Mouse (Mus musculus) embryonic fibroblast, embryonic 13.5 days (primary cell): ENCODE data around the gene Hsdl1.

Experiments used
- CTCF ChIP-seq: IDR thresholded peaks from 2 replicates; pipeline ENCODE4 v1.5.1; 2011; ENCODE audit warnings: mild to moderate bottlenecking, control low read depth, low read length, moderate library complexity, borderline replicate concordance; ENCODE audit not compliant: insufficient read depth
- POLR2A ChIP-seq: IDR thresholded peaks from 2 replicates; pipeline ENCODE4 v1.6.1; 2011; ENCODE audit warnings: low read depth, mild to moderate bottlenecking, control low read depth, low read length, moderate library complexity

DNA sequence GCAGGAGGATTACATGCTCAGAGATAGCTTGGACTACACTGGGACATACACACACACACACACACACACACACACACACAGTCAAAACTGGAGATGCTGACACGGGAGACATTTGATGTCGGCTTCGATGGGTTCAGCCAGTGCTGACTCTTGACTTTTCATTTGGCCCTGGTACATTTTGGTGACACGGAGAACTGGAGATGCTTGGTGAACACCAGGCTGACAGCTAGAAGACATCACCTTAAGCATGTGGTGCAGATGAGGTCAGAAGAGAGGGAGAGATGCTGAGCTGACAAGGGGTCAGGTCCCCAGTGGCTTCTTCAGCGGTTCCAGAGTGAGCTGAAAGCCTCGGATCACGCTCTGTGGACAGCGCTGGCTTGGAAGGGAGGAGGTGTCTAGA is 48.1 kb upstream of the Hsdl1 start:
- TF ChIP-seq CTCF, result no peak
- no peak for TF ChIP-seq POLR2A
